Mouse (Mus musculus) myocyte (in vitro differentiated cells): Measurements from ENCODE around the gene Etv6. TPM values are rescaled to one million over a fixed set of nuclear protein-coding genes. Genes with fewer than 3 reads are reported as not detected.

Experiments
- H3K27me3 ChIP-seq: one replicate; pipeline ENCODE4 v1.6.1; 2011; ENCODE audit not compliant: control insufficient read depth, insufficient read depth, insufficient read length
- H3K36me3 ChIP-seq: one replicate; pipeline ENCODE4 v1.6.1; 2011; ENCODE audit not compliant: control insufficient read depth, insufficient read depth
- H3K4me2 ChIP-seq: one replicate; pipeline ENCODE4 v1.6.1; 2011; ENCODE audit warnings: low read depth, control low read depth
- H3K4me3 ChIP-seq: one replicate; pipeline ENCODE4 v1.5.1; 2011; ENCODE audit warnings: mild to moderate bottlenecking, control low read depth, moderate library complexity
- H3K79me2 ChIP-seq: one replicate; pipeline ENCODE4 v1.6.1; 2011; ENCODE audit not compliant: control insufficient read depth, insufficient read depth
- H3ac ChIP-seq: one replicate; pipeline ENCODE4 v1.6.1; 2011; ENCODE audit not compliant: control insufficient read depth, insufficient read length
- CEBPB ChIP-seq: IDR thresholded peaks from 2 replicates; pipeline ENCODE4 v1.6.1; 2011; ENCODE audit warnings: mild to moderate bottlenecking, moderate library complexity; ENCODE audit not compliant: poor library complexity, insufficient read depth, severe bottlenecking
- E2F4 ChIP-seq: IDR thresholded peaks from one replicate; pipeline ENCODE4 v1.6.1; 2011; ENCODE audit warnings: mild to moderate bottlenecking, control low read depth, moderate library complexity; ENCODE audit not compliant: insufficient read depth
- MAX ChIP-seq: IDR thresholded peaks from one replicate; pipeline ENCODE4 v1.6.1; 2011; ENCODE audit warnings: low read depth, mild to moderate bottlenecking, control low read depth
- MYOD1 ChIP-seq, 3 experiments: IDR thresholded peaks; one replicate each; pipeline ENCODE4 v1.6.1; 2011; ENCODE audit warnings: control low read depth in 2 of 3, low read depth in 2 of 3, mild to moderate bottlenecking in 2 of 3, moderate library complexity in 1 of 3; ENCODE audit not compliant: insufficient read length in 2 of 3, control insufficient read depth in 1 of 3
- MYOG ChIP-seq, 3 experiments: IDR thresholded peaks; one replicate each; pipeline ENCODE4 v1.6.1; 2011; ENCODE audit warnings: control low read depth in 2 of 3, low read depth in 2 of 3, mild to moderate bottlenecking in 2 of 3; ENCODE audit not compliant: insufficient read length in 2 of 3, control insufficient read depth in 1 of 3, insufficient read depth in 1 of 3
- POLR2A ChIP-seq: IDR thresholded peaks from one replicate; pipeline ENCODE4 v1.6.1; 2011; ENCODE audit warnings: low read depth, mild to moderate bottlenecking, control low read depth, moderate library complexity; ENCODE audit not compliant: insufficient read length
- POLR2AphosphoS2 ChIP-seq: IDR thresholded peaks from one replicate; pipeline ENCODE4 v1.6.1; 2011; ENCODE audit warnings: low read depth, control low read depth; ENCODE audit not compliant: insufficient read length
- REST ChIP-seq: IDR thresholded peaks from one replicate; pipeline ENCODE4 v1.6.1; 2011; ENCODE audit warnings: mild to moderate bottlenecking, control low read depth, moderate library complexity; ENCODE audit not compliant: insufficient read depth, insufficient read length
- SRF ChIP-seq: IDR thresholded peaks from one replicate; pipeline ENCODE4 v1.6.1; 2011; ENCODE audit warnings: low read depth; ENCODE audit not compliant: control insufficient read depth, insufficient read length
- TCF12 ChIP-seq: IDR thresholded peaks from one replicate; pipeline ENCODE4 v1.6.1; 2011; ENCODE audit warnings: mild to moderate bottlenecking, control low read depth; ENCODE audit not compliant: poor library complexity, insufficient read depth, severe bottlenecking
- TCF3 ChIP-seq: IDR thresholded peaks from one replicate; pipeline ENCODE4 v1.6.1; 2011; ENCODE audit warnings: low read depth, control low read depth; ENCODE audit not compliant: insufficient read length
- USF1 ChIP-seq: IDR thresholded peaks from one replicate; pipeline ENCODE4 v1.6.1; 2011; ENCODE audit warnings: low read depth, mild to moderate bottlenecking, control low read depth, moderate library complexity
- polyA plus RNA-seq: library from polyadenylated mRNA; unstranded; fragments of >200 nt; fragmentation: generic; extraction: Trizol; gene quantifications from one replicate; pipeline ENCODE4 v1.2.1, GENCODE M21; 2012; ENCODE audit warnings: missing spikeins

Etv6 gene
- polyA plus RNA-seq, 1 experiment = 6.8 TPM

DNA sequence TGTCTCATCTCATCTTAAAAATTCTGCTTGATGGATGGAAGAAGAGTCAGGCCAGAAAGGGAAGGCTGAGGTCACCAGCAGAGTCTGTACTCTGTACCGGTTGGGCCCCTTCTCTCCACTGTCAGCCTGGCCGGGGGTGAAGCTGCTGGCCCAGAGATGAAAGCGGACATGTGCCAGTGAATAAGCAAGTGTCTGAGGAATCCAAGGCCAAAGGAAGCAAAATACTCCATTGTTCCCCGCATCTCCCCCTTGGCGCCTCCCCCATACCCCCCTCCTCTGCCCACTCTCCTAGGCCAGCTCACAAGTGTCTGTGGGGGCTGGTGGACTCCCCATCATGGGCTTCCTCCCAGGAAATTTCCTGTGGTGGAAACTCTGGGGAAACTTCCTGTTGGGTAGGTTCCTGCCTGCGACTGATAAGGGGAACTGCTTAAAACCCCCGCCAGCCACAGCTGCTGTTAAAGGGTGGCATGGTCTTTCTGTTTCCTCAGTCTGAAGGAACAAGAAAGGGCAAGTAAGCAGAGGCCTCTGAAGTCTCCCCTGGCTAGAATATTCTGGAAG lies 154.2 kb downstream of the Etv6 start:
- TF ChIP-seq USF1 (no peak), REST (no peak), SRF (no peak)
- Histone ChIP-seq H3K79me2 (no peaks in the 10 kb centered on the region), H3K4me3 (no peak overlapping the region), H3K36me3 (no peaks in the 10 kb centered on the region), H3K4me2 (no peak overlapping the region), H3ac (no peak overlapping the region), H3K27me3 (no peaks in the 10 kb centered on the region)

DNA sequence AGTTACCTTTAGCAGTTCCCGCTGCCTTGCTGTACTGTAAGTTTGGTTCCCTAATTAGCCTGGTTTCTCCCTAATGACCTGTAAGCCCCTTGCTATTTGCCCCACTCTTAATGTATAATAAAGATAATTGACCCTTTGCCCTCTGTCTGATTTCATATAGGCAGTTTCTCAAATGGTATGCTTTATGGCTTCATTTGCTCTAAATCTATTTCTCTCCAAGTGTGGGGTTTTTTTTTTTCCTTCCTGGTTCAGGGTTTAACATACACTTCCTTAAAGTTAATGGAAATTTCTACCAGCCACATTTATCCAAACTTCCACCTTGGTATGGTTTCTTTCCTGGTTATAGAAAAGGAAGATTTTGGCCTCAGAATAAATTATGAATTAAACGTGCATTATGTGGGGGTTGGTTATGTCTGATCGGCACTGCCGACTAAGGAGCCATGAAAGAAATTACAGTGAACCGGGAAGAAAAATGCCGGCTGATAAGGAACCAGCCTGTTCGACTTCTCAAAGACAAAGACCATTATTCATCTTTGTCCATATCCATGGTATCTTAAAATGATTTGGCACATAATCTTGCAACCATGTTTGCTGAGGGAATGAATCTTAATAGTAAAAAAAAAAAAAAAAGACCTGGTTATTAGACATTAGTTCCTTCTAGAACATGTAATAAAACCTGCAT lies 155.2 kb downstream of the Etv6 start:
- H3K27me3 ChIP-seq = no peaks in the 10 kb centered on the region
- H3K79me2 ChIP-seq = peaks cover 2% of the 10 kb centered on the region
- H3K36me3 ChIP-seq = no peaks in the 10 kb centered on the region
- H3K4me3 ChIP-seq = no peak overlapping the region
- H3K4me2 ChIP-seq = no peak overlapping the region
- H3ac ChIP-seq = no peak overlapping the region
- TF ChIP-seq POLR2A (no peak), MYOG (IDR thresholded peaks at IDR 0.05; ENCODE audit: control insufficient read depth in 1 of 3, insufficient read depth in 1 of 3, insufficient read length in 2 of 3, low read depth in 2 of 3) (no peak)

- H3K36me3 ChIP-seq = no peaks in the 10 kb centered on the region
- H3K79me2 ChIP-seq = peaks cover 4% of the 10 kb centered on the region
Measured at GRCm38 (mm10) chr6:134192710-134193109, 157.2 kb downstream of the Etv6 start.

DNA sequence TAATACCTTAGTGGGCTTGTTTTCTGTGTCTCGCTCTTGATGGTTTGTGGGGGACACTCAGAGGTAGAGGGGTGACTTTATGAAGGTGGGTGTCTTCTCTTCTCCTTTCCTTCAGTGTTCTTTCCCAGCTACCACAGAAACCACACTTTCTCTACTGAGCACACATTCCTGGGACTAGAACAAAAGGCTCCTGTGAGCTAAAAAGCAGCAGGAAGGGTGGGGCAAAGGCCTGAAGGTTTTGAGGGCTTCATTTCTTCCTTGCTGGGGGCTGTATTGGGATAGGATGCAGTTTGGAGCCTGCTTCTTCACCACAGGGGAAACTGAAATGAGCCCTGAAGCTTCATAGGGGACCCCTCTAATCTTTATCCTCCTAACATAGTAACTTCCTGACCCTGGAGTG lies 164.4 kb downstream of the Etv6 start:
- Histone ChIP-seq H3K4me2 (peak overlapping the region; percentile 88), H3K79me2 (peaks cover 4% of the 10 kb centered on the region), H3K27me3 (no peaks in the 10 kb centered on the region), H3ac (no peak overlapping the region), H3K4me3 (no peak overlapping the region), H3K36me3 (no peaks in the 10 kb centered on the region)
- no peak for TF ChIP-seq POLR2A
- no peak for TF ChIP-seq CEBPB
- no peak for TF ChIP-seq MYOG (IDR thresholded peaks at IDR 0.05; ENCODE audit: control insufficient read depth in 1 of 3, insufficient read depth in 1 of 3, insufficient read length in 2 of 3, low read depth in 2 of 3)
- TF ChIP-seq USF1 = no peak
- TF ChIP-seq MYOD1 (IDR thresholded peaks at IDR 0.05; ENCODE audit: control insufficient read depth in 1 of 3, insufficient read length in 2 of 3, low read depth in 2 of 3) = no peak
- no peak for TF ChIP-seq MAX
- no peak for TF ChIP-seq REST
- TF ChIP-seq TCF12 = no peak
- no peak for TF ChIP-seq E2F4
- TF ChIP-seq TCF3 = no peak
- TF ChIP-seq POLR2AphosphoS2 = no peak
- no peak for TF ChIP-seq SRF

More at GRCm38 (mm10) chr6:134192710-134193109, 157.2 kb downstream of the Etv6 start:
- no peaks in the 10 kb centered on the region for H3K27me3 ChIP-seq
- H3K4me3 ChIP-seq = no peak overlapping the region
- no peak for TF ChIP-seq SRF
- TF ChIP-seq CEBPB = no peak
- TF ChIP-seq TCF12 = no peak
- no peak for TF ChIP-seq USF1
- TF ChIP-seq E2F4 = no peak
- no peak for TF ChIP-seq POLR2AphosphoS2
- no peak for TF ChIP-seq MYOG (IDR thresholded peaks at IDR 0.05; ENCODE audit: control insufficient read depth in 1 of 3, insufficient read depth in 1 of 3, insufficient read length in 2 of 3, low read depth in 2 of 3)
- TF ChIP-seq REST = no peak
- TF ChIP-seq MYOD1 (IDR thresholded peaks at IDR 0.05; ENCODE audit: control insufficient read depth in 1 of 3, insufficient read length in 2 of 3, low read depth in 2 of 3) = no peak
- no peak for TF ChIP-seq POLR2A
- no peak for TF ChIP-seq MAX
- no peak for TF ChIP-seq TCF3
- H3ac ChIP-seq = no peak overlapping the region
- H3K4me2 ChIP-seq = no peak overlapping the region

DNA sequence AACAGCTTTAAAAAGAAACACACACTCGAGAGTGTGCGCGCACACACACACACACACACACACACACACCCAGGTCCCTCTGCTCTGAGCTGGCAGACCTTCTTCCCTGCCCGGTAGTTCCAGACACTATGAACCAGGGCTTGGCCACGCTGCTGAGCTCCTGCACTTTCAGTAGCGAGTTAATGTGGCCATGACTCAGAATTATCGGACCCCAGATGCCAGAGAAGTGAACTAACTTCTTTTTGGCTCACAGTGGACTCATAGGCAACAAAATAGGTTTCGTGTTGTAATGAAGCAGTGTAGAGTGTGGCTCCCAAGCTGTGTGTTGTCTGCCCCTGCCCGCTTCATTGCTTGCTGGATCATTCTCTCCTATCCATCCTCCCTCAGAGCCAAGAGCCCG lies 165.1 kb downstream of the Etv6 start:
- TF ChIP-seq POLR2A (no peak), POLR2AphosphoS2 (no peak), CEBPB (no peak), REST (no peak), USF1 (no peak), SRF (no peak), MYOG (IDR thresholded peaks at IDR 0.05; ENCODE audit: control insufficient read depth in 1 of 3, insufficient read depth in 1 of 3, insufficient read length in 2 of 3, low read depth in 2 of 3) (no peak), TCF3 (no peak), TCF12 (no peak), E2F4 (no peak), MAX (no peak), MYOD1 (IDR thresholded peaks at IDR 0.05; ENCODE audit: control insufficient read depth in 1 of 3, insufficient read length in 2 of 3, low read depth in 2 of 3) (no peak)
- Histone ChIP-seq H3K4me3 (no peak overlapping the region), H3ac (no peak overlapping the region), H3K79me2 (peaks cover 4% of the 10 kb centered on the region), H3K27me3 (no peaks in the 10 kb centered on the region), H3K4me2 (peak overlapping the region; percentile 88), H3K36me3 (no peaks in the 10 kb centered on the region)
